Mouse (Mus musculus) forebrain, embryonic 14.5 days (tissue): ENCODE measurements at regions not wholly inside any gene's neighbourhood (a gene's known extent, or its start where the extent isn't known, plus 50 kb on each side); places are given as distances from the start of the nearest gene placed in this dataset.
"Not testable (repeated sequence)": the region's sequence is repeated elsewhere in the genome, so short reads cannot be mapped to it uniquely, and the experiment has no call there.

ENCODE experiments used
- ATAC-seq: fragments of 200-750 bp; cut with Nextera tagmentation; 2 replicates; pipeline ENCODE4 v1.8.0; 2017; ENCODE audit warnings: mild to moderate bottlenecking, moderate library complexity
- DNase-seq: peaks from one replicate; pipeline ENCODE4 v3.0.0-alpha.2; 2015; ENCODE audit warnings: low spot score
- H3K27ac ChIP-seq: fragments of 300-500 bp; sonication (generic); 2 replicates; pipeline ENCODE4 v1.5.1; 2014; ENCODE audit warnings: low read depth, mild to moderate bottlenecking, control low read depth, low read length, moderate library complexity
- H3K27me3 ChIP-seq: fragments of 300-500 bp; sonication (generic); replicated peaks from 2 replicates; pipeline ENCODE4 v1.6.1; 2014; ENCODE audit warnings: low read length, control low read depth, mixed read lengths; ENCODE audit not compliant: control insufficient read depth, insufficient read depth
- H3K36me3 ChIP-seq: fragments of 300-500 bp; sonication (generic); 2 replicates; pipeline ENCODE4 v1.6.1; 2014; ENCODE audit warnings: low read length, control low read depth; ENCODE audit not compliant: control insufficient read depth, insufficient read depth
- H3K4me1 ChIP-seq: fragments of 300-500 bp; sonication (generic); 2 replicates; pipeline ENCODE4 v1.6.1; 2014; ENCODE audit warnings: antibody characterized with exemption, low read length, control low read depth; ENCODE audit not compliant: control insufficient read depth, insufficient read depth
- H3K4me2 ChIP-seq: fragments of 300-500 bp; sonication (generic); 2 replicates; pipeline ENCODE4 v1.6.1; 2014; ENCODE audit warnings: mild to moderate bottlenecking, control low read depth, low read length
- H3K4me3 ChIP-seq: fragments of 300-500 bp; sonication (generic); 2 replicates; pipeline ENCODE4 v1.5.1; 2014; ENCODE audit warnings: low read depth, low read length, control low read depth
- H3K9ac ChIP-seq: fragments of 300-500 bp; sonication (generic); 2 replicates; pipeline ENCODE4 v1.6.1; 2014; ENCODE audit warnings: mild to moderate bottlenecking, low read length, control low read depth, moderate library complexity
- H3K9me3 ChIP-seq: fragments of 300-500 bp; sonication (generic); replicated peaks from 2 replicates; pipeline ENCODE4 v1.6.1; 2016; ENCODE audit warnings: low read length, control low read depth, mixed read lengths; ENCODE audit not compliant: control insufficient read depth
- WGBS: fragments of 180-500 bp; shearing (Covaris S2); extraction: QIAGEN DNeasy Blood & Tissue Kit; methylation state at CpG from one replicate; pipeline ENCODE4 v1.1.7; 2014; 5-methylcytosine and 5-hydroxymethylcytosine counted together

GRCm38 (mm10) chr17:7537618-7538266 is 152.5 kb upstream of the Unc93a2 start:
- WGBS: 79% methylated on average over 7 of the region's 7 CpGs
- no peak for ATAC-seq
- Histone ChIP-seq H3K9ac (no peak overlapping the region), H3K36me3 (no peaks in the 10 kb centered on the region), H3K4me1 (no peaks in the 10 kb centered on the region), H3K27me3 (no peaks in the 10 kb centered on the region), H3K27ac (no peak overlapping the region), H3K9me3 (no peaks in the 10 kb centered on the region), H3K4me2 (no peak overlapping the region), H3K4me3 (no peak overlapping the region)
- DNase-seq: no peak

GRCm38 (mm10) chr17:7537210-7537609 is 151.9 kb upstream of the Unc93a2 start:
- Histone ChIP-seq H3K27ac (no peak overlapping the region), H3K9ac (no peak overlapping the region), H3K9me3 (no peaks in the 10 kb centered on the region), H3K27me3 (no peaks in the 10 kb centered on the region), H3K4me3 (no peak overlapping the region), H3K4me2 (no peak overlapping the region), H3K4me1 (no peaks in the 10 kb centered on the region), H3K36me3 (no peaks in the 10 kb centered on the region)
- no peak for DNase-seq
- 89% methylated on average over 5 of the region's 5 CpGs for WGBS
- no peak for ATAC-seq

- Histone ChIP-seq H3K4me1 (no peaks in the 10 kb centered on the region), H3K4me2 (no peak overlapping the region), H3K9ac (no peak overlapping the region), H3K27ac (no peak overlapping the region), H3K27me3 (no peaks in the 10 kb centered on the region), H3K9me3 (no peaks in the 10 kb centered on the region), H3K36me3 (no peaks in the 10 kb centered on the region), H3K4me3 (no peak overlapping the region)
- WGBS: 95% methylated on average over 6 of the region's 6 CpGs
- no peak for DNase-seq
- no peak for ATAC-seq
These were observed 149.3 kb upstream of the Unc93a2 start for GRCm38 (mm10) chr17:7534386-7535059.

GRCm38 (mm10) chr17:7533552-7533951 is 148.3 kb upstream of the Unc93a2 start:
- Histone ChIP-seq H3K27ac (no peak overlapping the region), H3K4me1 (no peaks in the 10 kb centered on the region), H3K9ac (no peak overlapping the region), H3K4me2 (no peak overlapping the region), H3K4me3 (no peak overlapping the region), H3K27me3 (no peaks in the 10 kb centered on the region), H3K9me3 (no peaks in the 10 kb centered on the region), H3K36me3 (no peaks in the 10 kb centered on the region)
- 79% methylated on average over 2 of the region's 2 CpGs for WGBS
- no peak for DNase-seq
- ATAC-seq: no peak

- Histone ChIP-seq H3K27ac (no peak overlapping the region), H3K9me3 (no peaks in the 10 kb centered on the region), H3K4me3 (no peak overlapping the region), H3K4me1 (no peaks in the 10 kb centered on the region), H3K36me3 (no peaks in the 10 kb centered on the region), H3K9ac (no peak overlapping the region), H3K27me3 (no peaks in the 10 kb centered on the region), H3K4me2 (no peak overlapping the region)
- no peak for DNase-seq
- 93% methylated on average over 3 of the region's 3 CpGs for WGBS
- ATAC-seq: no peak
These were observed 147.4 kb upstream of the Unc93a2 start for GRCm38 (mm10) chr17:7532618-7533017.

- Histone ChIP-seq H3K4me2 (no peak overlapping the region), H3K4me1 (no peaks in the 10 kb centered on the region), H3K27me3 (no peaks in the 10 kb centered on the region), H3K27ac (no peak overlapping the region), H3K4me3 (no peak overlapping the region), H3K36me3 (no peaks in the 10 kb centered on the region), H3K9me3 (no peaks in the 10 kb centered on the region), H3K9ac (no peak overlapping the region)
- 20% methylated on average over 5 of the region's 5 CpGs for WGBS
- no peak for ATAC-seq
- DNase-seq: no peak
These were observed 144.0 kb upstream of the Unc93a2 start for GRCm38 (mm10) chr17:7529304-7529703.

GRCm38 (mm10) chr17:7527681-7528080 is 142.4 kb upstream of the Unc93a2 start:
- DNase-seq: no peak
- Histone ChIP-seq H3K36me3 (no peaks in the 10 kb centered on the region), H3K9ac (no peak overlapping the region), H3K4me3 (no peak overlapping the region), H3K9me3 (no peaks in the 10 kb centered on the region), H3K27ac (no peak overlapping the region), H3K27me3 (no peaks in the 10 kb centered on the region), H3K4me1 (no peaks in the 10 kb centered on the region), H3K4me2 (no peak overlapping the region)
- no peak for ATAC-seq
- WGBS: 86% methylated on average over 3 of the region's 3 CpGs

- H3K4me3 ChIP-seq, H3K4me2 ChIP-seq, H3K27ac ChIP-seq, H3K9ac ChIP-seq, H3K36me3 ChIP-seq, H3K9me3 ChIP-seq, ATAC-seq, DNase-seq, H3K4me1 ChIP-seq, H3K27me3 ChIP-seq: not testable (repeated sequence)
- 94% methylated on average over 11 of the region's 11 CpGs for WGBS
These were observed 139.2 kb upstream of the Unc93a2 start for GRCm38 (mm10) chr17:7524497-7524896.

GRCm38 (mm10) chr17:7521127-7521526 is 135.9 kb upstream of the Unc93a2 start:
- WGBS: 71% methylated on average over 10 of the region's 10 CpGs
- Histone ChIP-seq H3K9me3 (no peaks in the 10 kb centered on the region), H3K4me2 (no peak overlapping the region), H3K36me3 (no peaks in the 10 kb centered on the region), H3K4me1 (no peaks in the 10 kb centered on the region), H3K9ac (no peak overlapping the region), H3K4me3 (no peak overlapping the region), H3K27ac (no peak overlapping the region), H3K27me3 (no peaks in the 10 kb centered on the region)
- ATAC-seq: no peak
- peak; percentile 38 for DNase-seq
